Mouse (Mus musculus): ENCODE data around the gene Dffa. TPM values are rescaled to one million over a fixed set of nuclear protein-coding genes. Genes with fewer than 3 reads are reported as not detected.
"Not testable (repeated sequence)": the region's sequence is repeated elsewhere in the genome, so short reads cannot be mapped to it uniquely, and the experiment has no call there.

Dffa gene
- total RNA-seq, 2 experiments from 2014 or later = 58.3 to 61.6 TPM

- peak in 1 of 2 experiments; percentile 37 for DNase-seq (ENCODE audit: low spot score in 2 of 2)
- intact Hi-C loops (cut with DNase I) = no loop called here
These were observed 63.1 kb downstream of the Dffa start for GRCm38 (mm10) chr4:149166957-149167611.

DNA sequence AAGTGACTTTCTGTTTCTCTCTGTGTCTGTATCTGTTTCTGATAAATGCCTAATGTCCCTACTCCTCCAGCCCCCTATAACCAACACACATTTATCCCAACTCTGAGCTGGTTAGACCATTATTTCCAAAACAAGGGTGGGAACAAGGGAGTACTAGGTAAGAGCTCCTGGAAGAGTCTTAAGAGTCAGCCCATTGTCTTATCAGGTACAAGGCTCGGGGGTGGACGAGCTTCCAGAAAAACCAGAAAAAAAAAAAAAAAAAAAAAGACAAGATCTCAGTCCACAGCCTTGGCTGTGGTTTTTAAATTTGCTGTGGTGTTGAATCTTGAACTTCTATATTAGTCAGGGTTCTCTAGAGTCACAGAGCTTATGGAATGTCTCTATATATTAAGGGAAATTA, 64.1 kb downstream of the Dffa start:
- intact Hi-C loops (cut with DNase I) = no loop called here
- DNase-seq (ENCODE audit: low spot score in 2 of 2) = no peak

DNA sequence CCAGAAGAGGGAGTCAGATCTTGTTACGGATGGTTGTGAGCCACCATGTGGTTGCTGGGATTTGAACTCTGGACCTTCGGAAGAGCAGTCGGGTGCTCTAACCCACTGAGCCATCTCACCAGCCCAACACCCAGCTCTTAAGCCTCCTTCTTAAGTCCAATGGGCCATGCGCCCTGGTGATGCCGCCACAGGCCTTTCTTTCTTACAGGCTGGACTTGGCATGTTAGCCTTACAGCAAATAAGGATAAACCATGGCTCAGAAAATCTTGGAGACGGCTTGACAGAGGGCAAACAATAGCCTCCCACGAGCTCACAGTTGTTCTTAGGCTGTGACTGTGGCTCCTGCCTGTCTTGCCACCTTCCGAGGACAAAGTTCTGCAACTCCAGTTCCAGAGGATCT, 66.0 kb downstream of the Dffa start:
- intact Hi-C loops (cut with DNase I) = not testable (repeated sequence)

More for the DNA sequence above, 66.0 kb downstream of the Dffa start:
- not testable (repeated sequence) for DNase-seq (ENCODE audit: low spot score in 2 of 2)

Other genes starting within 250 kb of the Dffa start
- 10 to 100 TPM; 36.5 to 41.7 TPM for gene Pex14, start 4.3 kb upstream of the Dffa start, total RNA-seq (2021)
- 10 to 100 TPM; 16.3 to 21.3 TPM for gene Cort, start 22.6 kb downstream of the Dffa start, total RNA-seq (2021)
- gene Cenps, start 33.5 kb downstream of the Dffa start, total RNA-seq (2021) = 10 to 100 TPM; 22.7 to 24.1 TPM
- 10 to 100 TPM; 42.5 to 45.3 TPM for gene Pgd, start 62.6 kb downstream of the Dffa start, total RNA-seq (2021)
- gene Kif1b, start 203.5 kb downstream of the Dffa start, total RNA-seq (2021) = 100 to 1,000 TPM; 412 to 453 TPM